Mouse (Mus musculus): ENCODE results near the gene Ngfr. TPM values are rescaled to one million over a fixed set of nuclear protein-coding genes. Genes with fewer than 3 reads are reported as not detected.

Gene Ngfr
- polyA plus RNA-seq, 1 experiment = not detected

DNA sequence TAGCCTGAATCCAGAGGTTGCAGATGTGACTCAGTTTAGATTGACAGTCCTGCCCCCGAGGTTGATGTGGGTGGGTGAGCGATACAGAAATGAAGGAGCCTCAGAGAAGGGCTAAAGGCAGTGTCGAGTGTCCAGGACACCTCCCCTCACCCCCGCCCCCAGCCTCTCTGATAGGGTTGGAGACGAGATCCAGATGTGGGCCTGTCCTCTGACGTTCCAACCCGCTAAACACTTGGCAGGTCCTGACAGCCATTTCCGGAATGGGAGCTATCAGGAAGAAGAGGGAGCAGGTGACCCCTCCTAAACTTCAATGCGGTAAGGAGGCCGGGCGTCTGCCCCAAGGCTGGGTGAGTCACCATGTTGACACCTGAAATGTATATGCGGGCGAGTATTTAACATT is 11.7 kb downstream of the Ngfr start:
- TF ChIP-seq POLR2A (IDR thresholded peaks at IDR 0.05; ENCODE audit: insufficient read depth, low read depth, low read length) = no peak
- TF ChIP-seq CTCF (IDR thresholded peaks at IDR 0.05; ENCODE audit: insufficient read depth, low read depth, low read length) = no peak
- WGBS = 80% methylated on average over 13 of the region's 13 CpGs
- Histone ChIP-seq H3K4me3 (ENCODE audit: insufficient read depth, low read depth, low read length) (no peak overlapping the region), H3K4me1 (ENCODE audit: control insufficient read depth, insufficient read depth, low read length) (peaks cover 16% of the 10 kb centered on the region), H3K27ac (ENCODE audit: insufficient read depth, low read depth, low read length) (no peak overlapping the region)

DNA sequence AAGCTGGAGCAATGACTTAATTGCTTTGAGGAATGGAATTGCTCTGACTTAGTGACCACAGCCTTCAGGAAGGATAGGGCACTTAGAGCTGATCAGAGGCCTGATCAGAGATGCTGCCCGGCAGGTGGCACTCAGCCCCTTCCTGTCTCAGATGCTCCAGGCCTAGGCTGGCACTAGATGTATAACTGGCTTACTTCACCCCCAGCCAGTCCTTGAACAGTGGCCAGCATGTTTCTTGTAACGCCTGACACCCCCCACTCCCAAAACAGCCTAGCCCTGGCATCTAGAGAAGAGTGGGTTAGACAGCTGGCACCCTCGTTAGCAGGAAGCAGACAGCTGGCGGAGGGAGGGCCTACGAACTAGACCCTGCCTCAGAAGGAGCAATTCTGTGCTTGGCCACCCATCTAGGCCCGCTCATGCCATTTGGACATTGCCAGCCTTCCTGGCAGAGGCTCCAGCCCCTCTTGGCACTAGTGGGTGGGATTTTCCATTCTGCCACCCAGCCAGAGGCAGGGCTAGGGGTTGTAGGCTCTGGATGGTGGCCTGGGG is 12.7 kb downstream of the Ngfr start:
- TF ChIP-seq POLR2A (IDR thresholded peaks at IDR 0.05; ENCODE audit: insufficient read depth, low read depth, low read length) (no peak), CTCF (IDR thresholded peaks at IDR 0.05; ENCODE audit: insufficient read depth, low read depth, low read length) (no peak)
- no peak overlapping the region for H3K4me3 ChIP-seq (ENCODE audit: insufficient read depth, low read depth, low read length)
- 70% methylated on average over 6 of the region's 6 CpGs for WGBS
- H3K27ac ChIP-seq (ENCODE audit: insufficient read depth, low read depth, low read length) = no peak overlapping the region
- H3K4me1 ChIP-seq (ENCODE audit: control insufficient read depth, insufficient read depth, low read length) = peaks cover 17% of the 10 kb centered on the region

DNA sequence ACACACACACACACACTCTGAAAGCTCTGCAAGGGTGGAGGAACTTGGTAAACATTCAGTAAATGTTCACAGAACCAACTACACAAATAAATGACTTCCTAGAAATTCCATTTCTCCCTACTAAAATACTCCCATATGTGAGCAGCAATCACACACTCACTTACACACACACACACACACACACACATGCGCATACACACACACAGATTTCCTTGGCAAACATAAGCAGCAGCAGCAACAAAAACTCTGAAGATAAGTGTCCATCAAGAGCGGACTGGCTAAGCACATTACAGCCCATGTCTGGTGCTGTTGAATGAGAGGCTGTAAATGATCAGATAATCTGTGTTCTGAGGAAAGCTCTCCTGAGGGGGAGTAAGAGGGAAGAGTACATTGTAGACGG is 15.3 kb downstream of the Ngfr start:
- H3K4me3 ChIP-seq (ENCODE audit: insufficient read depth, low read depth, low read length) = no peak overlapping the region
- TF ChIP-seq CTCF (IDR thresholded peaks at IDR 0.05; ENCODE audit: insufficient read depth, low read depth, low read length) (no peak), POLR2A (IDR thresholded peaks at IDR 0.05; ENCODE audit: insufficient read depth, low read depth, low read length) (no peak)
- 84% methylated on average over 3 of the region's 3 CpGs for WGBS
- H3K27ac ChIP-seq (ENCODE audit: insufficient read depth, low read depth, low read length) = no peak overlapping the region
- H3K4me1 ChIP-seq (ENCODE audit: control insufficient read depth, insufficient read depth, low read length) = peaks cover 7% of the 10 kb centered on the region; the same call in 1 of the 2 replicates

GRCm38 (mm10) chr11:95571755-95572154 is 15.8 kb downstream of the Ngfr start:
- 41% methylated on average over 9 of the region's 9 CpGs for WGBS
- peaks cover 7% of the 10 kb centered on the region; the same call in 1 of the 2 replicates for H3K4me1 ChIP-seq (ENCODE audit: control insufficient read depth, insufficient read depth, low read length)
- no peak overlapping the region for H3K27ac ChIP-seq (ENCODE audit: insufficient read depth, low read depth, low read length)
- TF ChIP-seq POLR2A (IDR thresholded peaks at IDR 0.05; ENCODE audit: insufficient read depth, low read depth, low read length) (no peak), CTCF (IDR thresholded peaks at IDR 0.05; ENCODE audit: insufficient read depth, low read depth, low read length) (no peak)
- no peak overlapping the region for H3K4me3 ChIP-seq (ENCODE audit: insufficient read depth, low read depth, low read length)

GRCm38 (mm10) chr11:95570827-95571619 is 16.5 kb downstream of the Ngfr start:
- TF ChIP-seq CTCF (IDR thresholded peaks at IDR 0.05; ENCODE audit: insufficient read depth, low read depth, low read length) (no peak), POLR2A (IDR thresholded peaks at IDR 0.05; ENCODE audit: insufficient read depth, low read depth, low read length) (no peak)
- Histone ChIP-seq H3K27ac (ENCODE audit: insufficient read depth, low read depth, low read length) (no peak overlapping the region), H3K4me3 (ENCODE audit: insufficient read depth, low read depth, low read length) (no peak overlapping the region), H3K4me1 (ENCODE audit: control insufficient read depth, insufficient read depth, low read length) (peaks cover 7% of the 10 kb centered on the region; the same call in 1 of the 2 replicates)
- WGBS = 60% methylated on average over 25 of the region's 25 CpGs

GRCm38 (mm10) chr11:95569908-95570307 is 17.6 kb downstream of the Ngfr start:
- H3K4me3 ChIP-seq (ENCODE audit: insufficient read depth, low read depth, low read length) = no peak overlapping the region
- H3K27ac ChIP-seq (ENCODE audit: insufficient read depth, low read depth, low read length) = no peak overlapping the region
- peaks cover 7% of the 10 kb centered on the region; the same call in 1 of the 2 replicates for H3K4me1 ChIP-seq (ENCODE audit: control insufficient read depth, insufficient read depth, low read length)
- WGBS = 89% methylated on average over 6 of the region's 6 CpGs
- TF ChIP-seq CTCF (IDR thresholded peaks at IDR 0.05; ENCODE audit: insufficient read depth, low read depth, low read length) = no peak
- no peak for TF ChIP-seq POLR2A (IDR thresholded peaks at IDR 0.05; ENCODE audit: insufficient read depth, low read depth, low read length)

GRCm38 (mm10) chr11:95567936-95568715 is 19.4 kb downstream of the Ngfr start:
- Histone ChIP-seq H3K27ac (ENCODE audit: insufficient read depth, low read depth, low read length) (no peak overlapping the region), H3K4me1 (ENCODE audit: control insufficient read depth, insufficient read depth, low read length) (peaks cover 7% of the 10 kb centered on the region; the same call in 1 of the 2 replicates), H3K4me3 (ENCODE audit: insufficient read depth, low read depth, low read length) (no peak overlapping the region)
- TF ChIP-seq CTCF (IDR thresholded peaks at IDR 0.05; ENCODE audit: insufficient read depth, low read depth, low read length) (no peak), POLR2A (IDR thresholded peaks at IDR 0.05; ENCODE audit: insufficient read depth, low read depth, low read length) (no peak)
- 82% methylated on average over 8 of the region's 8 CpGs for WGBS

GRCm38 (mm10) chr11:95567366-95567765 is 20.2 kb downstream of the Ngfr start:
- no peak overlapping the region for H3K27ac ChIP-seq (ENCODE audit: insufficient read depth, low read depth, low read length)
- H3K4me1 ChIP-seq (ENCODE audit: control insufficient read depth, insufficient read depth, low read length) = peaks cover 7% of the 10 kb centered on the region; the same call in 1 of the 2 replicates
- H3K4me3 ChIP-seq (ENCODE audit: insufficient read depth, low read depth, low read length) = no peak overlapping the region
- TF ChIP-seq POLR2A (IDR thresholded peaks at IDR 0.05; ENCODE audit: insufficient read depth, low read depth, low read length) (no peak), CTCF (IDR thresholded peaks at IDR 0.05; ENCODE audit: insufficient read depth, low read depth, low read length) (no peak)
- 90% methylated on average over 6 of the region's 6 CpGs for WGBS

DNA sequence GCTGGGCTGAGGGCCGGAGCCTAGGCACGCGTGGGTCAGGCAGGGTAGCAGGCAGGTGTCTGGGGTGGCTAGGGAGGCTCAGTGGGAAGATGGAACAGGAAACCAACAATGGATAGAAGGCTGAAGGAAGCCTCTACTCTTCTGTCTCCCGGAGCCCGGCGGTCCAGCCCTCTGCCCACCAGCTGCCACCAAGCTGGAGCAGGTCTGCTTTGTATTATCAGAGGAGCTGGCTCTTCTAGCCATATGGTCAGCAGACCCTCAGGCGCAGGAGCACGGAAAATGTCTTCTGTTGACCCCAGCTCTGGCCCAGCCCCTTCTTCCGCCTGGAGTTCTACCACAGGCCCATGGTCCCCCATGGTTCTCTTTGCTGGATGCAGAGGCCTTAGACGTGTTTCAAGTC is 22.2 kb downstream of the Ngfr start:
- Histone ChIP-seq H3K4me3 (ENCODE audit: insufficient read depth, low read depth, low read length) (no peak overlapping the region), H3K4me1 (ENCODE audit: control insufficient read depth, insufficient read depth, low read length) (no peaks in the 10 kb centered on the region), H3K27ac (ENCODE audit: insufficient read depth, low read depth, low read length) (no peak overlapping the region)
- WGBS = 94% methylated on average over 10 of the region's 10 CpGs
- no peak for TF ChIP-seq CTCF (IDR thresholded peaks at IDR 0.05; ENCODE audit: insufficient read depth, low read depth, low read length)
- TF ChIP-seq POLR2A (IDR thresholded peaks at IDR 0.05; ENCODE audit: insufficient read depth, low read depth, low read length) = no peak
